Mouse (Mus musculus): ENCODE measurements at regions not wholly inside any gene's neighbourhood (a gene's known extent, or its start where the extent isn't known, plus 50 kb on each side); places are given as distances from the start of the nearest gene placed in this dataset.

- ATAC-seq (replicated peaks; ENCODE audit: low read depth, poor library complexity, severe bottlenecking), result no peak
Measured at GRCm38 (mm10) chr2:78804931-78805330, 63.0 kb upstream of the Ube2e3 start.

GRCm38 (mm10) chr2:78803543-78803942, 64.4 kb upstream of the Ube2e3 start:
- no peak for ATAC-seq (replicated peaks; ENCODE audit: low read depth, poor library complexity, severe bottlenecking)

DNA sequence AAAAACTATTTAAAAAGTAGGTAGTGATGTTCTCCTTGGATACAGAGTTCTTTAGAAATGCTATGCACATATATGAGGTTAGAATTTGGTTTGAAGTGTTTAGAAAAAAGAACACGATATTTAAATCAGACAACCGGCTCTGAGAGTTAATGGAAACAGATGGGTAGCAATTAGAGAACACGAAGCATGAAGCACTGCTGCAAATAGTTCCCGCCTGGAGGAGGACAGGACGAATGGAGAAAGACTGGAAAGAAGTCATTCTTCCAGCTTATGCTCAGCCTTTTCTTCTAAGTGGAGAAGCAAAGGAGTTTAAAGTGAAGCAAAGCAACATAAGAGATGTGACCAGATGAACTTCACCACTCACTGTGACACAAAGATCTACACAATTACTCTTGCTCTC, 72.5 kb upstream of the Ube2e3 start:
- no peak for ATAC-seq (replicated peaks; ENCODE audit: low read depth, poor library complexity, severe bottlenecking)

DNA sequence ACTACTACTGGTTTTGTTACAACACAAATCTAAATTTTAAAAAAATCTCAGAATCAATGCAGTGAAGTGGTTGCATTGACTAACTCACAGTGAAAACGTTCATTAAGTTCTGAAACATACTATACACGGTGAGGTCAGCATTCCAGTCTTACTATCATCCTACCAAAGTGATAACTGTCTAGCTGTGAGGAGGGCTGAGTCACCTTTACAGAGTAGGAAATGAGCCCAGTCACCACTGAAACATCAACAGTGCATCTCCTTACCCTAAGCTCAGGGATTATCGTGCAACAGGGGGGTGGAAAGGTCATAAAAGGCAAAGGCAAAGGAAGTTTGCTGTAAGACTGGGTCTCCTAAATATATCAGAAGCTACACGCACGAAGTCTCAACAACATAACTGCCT, 73.2 kb upstream of the Ube2e3 start:
- ATAC-seq (replicated peaks; ENCODE audit: low read depth, poor library complexity, severe bottlenecking), result no peak

GRCm38 (mm10) chr2:78789124-78789523, 78.8 kb upstream of the Ube2e3 start:
- no peak for ATAC-seq (replicated peaks; ENCODE audit: low read depth, poor library complexity, severe bottlenecking)

DNA sequence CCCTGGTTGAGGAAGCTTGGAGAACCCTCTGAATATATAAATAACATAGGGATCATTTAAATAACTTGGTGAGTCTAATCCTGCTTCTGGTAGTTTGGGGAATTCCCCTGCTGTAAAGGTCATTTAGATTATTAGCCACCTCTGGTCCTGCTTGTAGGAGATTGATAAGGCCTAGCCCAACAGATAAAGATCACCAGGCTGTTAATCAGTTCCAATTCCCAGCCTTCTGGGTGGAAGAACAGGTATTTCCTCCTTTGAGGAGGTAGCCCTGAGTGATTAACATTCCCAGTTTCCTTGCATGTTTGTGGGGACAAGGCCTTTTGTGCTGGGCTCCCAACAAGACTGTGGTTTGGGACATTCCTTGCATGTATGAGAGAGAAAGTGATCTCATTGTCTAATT, 79.7 kb upstream of the Ube2e3 start:
- no peak for ATAC-seq (replicated peaks; ENCODE audit: low read depth, poor library complexity, severe bottlenecking)

- ATAC-seq (replicated peaks; ENCODE audit: low read depth, poor library complexity, severe bottlenecking), result no peak
Measured at GRCm38 (mm10) chr2:78779949-78780348, 88.0 kb upstream of the Ube2e3 start.

- no peak for ATAC-seq (replicated peaks; ENCODE audit: low read depth, poor library complexity, severe bottlenecking)
Measured at GRCm38 (mm10) chr2:78777589-78777988, 90.3 kb upstream of the Ube2e3 start.

GRCm38 (mm10) chr2:78754362-78754761, 113.6 kb upstream of the Ube2e3 start:
- ATAC-seq (replicated peaks; ENCODE audit: low read depth, poor library complexity, severe bottlenecking), result no peak

- no peak for ATAC-seq (replicated peaks; ENCODE audit: low read depth, poor library complexity, severe bottlenecking)
Measured at GRCm38 (mm10) chr2:78753918-78754317, 114.0 kb upstream of the Ube2e3 start.

DNA sequence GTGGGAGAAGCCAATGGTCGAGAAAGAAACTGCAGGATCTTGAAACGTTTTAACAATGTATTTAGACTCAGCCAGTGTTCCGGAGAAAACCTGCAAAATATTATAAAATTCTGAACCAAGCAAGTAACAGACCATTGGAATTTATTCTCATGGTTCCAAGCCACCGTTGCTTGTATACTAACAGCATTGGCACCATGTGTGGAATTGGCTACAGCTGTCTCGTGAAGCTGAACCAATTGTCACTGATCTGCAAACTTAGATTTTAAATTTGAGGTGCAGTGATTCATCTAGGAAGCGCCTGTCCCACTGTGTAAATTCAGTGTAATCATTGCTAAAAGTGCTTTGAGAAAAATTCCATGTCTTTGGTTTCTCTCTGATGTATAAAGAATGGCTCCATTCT, 137.8 kb upstream of the Ube2e3 start:
- ATAC-seq (replicated peaks; ENCODE audit: low read depth, poor library complexity, severe bottlenecking), result no peak

DNA sequence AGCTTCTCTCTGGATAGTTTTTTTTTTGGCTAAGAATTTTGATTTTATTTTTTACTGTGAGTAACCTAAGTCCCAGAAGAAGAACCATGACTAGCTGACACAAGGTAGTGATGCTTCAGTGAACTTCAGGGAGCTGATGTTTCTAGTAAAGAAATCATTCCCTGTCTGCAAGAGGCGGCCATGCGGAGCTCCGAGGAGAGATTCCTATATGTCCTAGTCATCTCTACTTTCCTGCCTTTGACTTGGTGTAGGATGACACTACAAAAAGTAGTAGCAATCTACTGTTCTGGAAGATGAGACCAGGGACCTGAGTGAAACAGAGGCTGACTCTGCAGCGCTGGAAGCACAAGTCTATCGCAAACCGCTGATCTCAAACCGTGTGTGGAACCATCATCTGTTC, 141.9 kb upstream of the Ube2e3 start:
- no peak for ATAC-seq (replicated peaks; ENCODE audit: low read depth, poor library complexity, severe bottlenecking)

GRCm38 (mm10) chr2:78724416-78724815, 143.5 kb upstream of the Ube2e3 start:
- no peak for ATAC-seq (replicated peaks; ENCODE audit: low read depth, poor library complexity, severe bottlenecking)

- ATAC-seq (replicated peaks; ENCODE audit: low read depth, poor library complexity, severe bottlenecking), result no peak
Measured at GRCm38 (mm10) chr2:78723423-78723822, 144.5 kb upstream of the Ube2e3 start.

GRCm38 (mm10) chr2:78722739-78723138, 145.2 kb upstream of the Ube2e3 start:
- no peak for ATAC-seq (replicated peaks; ENCODE audit: low read depth, poor library complexity, severe bottlenecking)

DNA sequence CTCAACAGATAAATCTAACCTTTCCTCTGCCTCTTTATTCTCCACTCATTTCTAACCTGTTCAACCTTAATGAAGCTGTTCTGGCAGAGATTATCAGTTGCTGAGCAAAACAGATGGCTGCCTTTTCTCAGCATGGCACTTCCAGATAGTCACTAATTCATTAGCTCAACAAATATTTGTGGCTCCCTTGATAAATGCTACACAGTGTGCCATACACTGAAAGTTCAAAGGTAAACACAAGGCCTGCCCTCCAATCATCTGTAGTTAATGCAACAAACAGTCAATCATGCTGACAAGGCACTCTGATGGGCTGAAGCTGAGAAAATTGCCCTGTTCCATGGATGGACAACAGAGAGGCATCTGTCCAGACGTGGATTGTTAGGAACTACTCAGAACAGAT, 149.4 kb upstream of the Ube2e3 start:
- no peak for ATAC-seq (replicated peaks; ENCODE audit: low read depth, poor library complexity, severe bottlenecking)

- ATAC-seq (replicated peaks; ENCODE audit: low read depth, poor library complexity, severe bottlenecking), result no peak
Measured at GRCm38 (mm10) chr2:78716157-78716798, 151.6 kb upstream of the Ube2e3 start.

DNA sequence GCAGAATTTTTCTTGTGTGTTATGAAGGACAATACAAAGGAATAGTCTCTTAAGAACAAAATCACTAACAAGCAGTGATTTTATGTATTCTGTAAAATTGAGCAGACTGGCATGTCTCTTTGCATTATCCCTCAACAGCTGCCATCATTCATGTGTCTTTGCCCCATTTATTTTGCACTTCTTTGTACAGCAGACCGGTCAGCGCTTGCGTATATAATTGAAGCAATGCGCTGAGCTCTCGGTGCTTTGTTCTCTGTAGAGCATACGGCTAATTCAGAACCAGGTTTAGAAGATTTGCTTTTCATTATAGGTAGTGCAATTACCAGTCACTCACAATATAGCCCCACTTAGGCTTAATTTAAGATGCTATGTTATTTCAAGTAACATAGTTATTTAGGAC, 173.1 kb upstream of the Ube2e3 start:
- ATAC-seq (replicated peaks; ENCODE audit: low read depth, poor library complexity, severe bottlenecking), result no peak

- no peak for ATAC-seq (replicated peaks; ENCODE audit: low read depth, poor library complexity, severe bottlenecking)
Measured at GRCm38 (mm10) chr2:78656668-78657067, 211.3 kb upstream of the Ube2e3 start.

GRCm38 (mm10) chr2:78655156-78655855, 212.6 kb upstream of the Ube2e3 start:
- no peak for ATAC-seq (replicated peaks; ENCODE audit: low read depth, poor library complexity, severe bottlenecking)

GRCm38 (mm10) chr2:78651549-78651948, 216.4 kb upstream of the Ube2e3 start:
- ATAC-seq (replicated peaks; ENCODE audit: low read depth, poor library complexity, severe bottlenecking), result no peak

DNA sequence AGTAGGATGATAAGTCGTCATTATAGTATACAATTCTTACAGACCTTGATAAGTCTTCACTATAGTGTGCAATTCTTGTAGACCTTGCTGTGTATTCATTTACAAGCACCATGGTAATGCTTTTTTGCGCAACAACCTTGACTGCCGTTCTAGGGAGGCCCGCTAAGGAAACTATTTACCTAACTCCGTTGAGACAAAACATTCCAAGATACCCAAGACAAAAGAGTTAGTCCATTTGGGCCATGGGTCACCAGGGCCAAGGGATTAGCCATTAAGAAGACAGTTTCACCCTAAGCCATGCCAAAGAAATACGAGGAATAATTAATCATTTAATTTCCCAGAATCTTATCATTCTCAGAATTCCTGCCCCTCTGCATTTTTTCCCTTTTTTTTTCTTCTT, 227.6 kb upstream of the Ube2e3 start:
- ATAC-seq (replicated peaks; ENCODE audit: low read depth, poor library complexity, severe bottlenecking), result no peak

Data from common myeloid progenitor, adult 5-6 weeks (primary cell).